Comparison of ENCODE assay signal across 22 mouse cellular contexts in genomic region chr12:69214393-69214792, GRCm38 (mm10). TPM values are rescaled to one million over a fixed set of nuclear protein-coding genes. Genes with fewer than 3 reads are reported as not detected.
DNase-seq lines count a peak whose midpoint lies in the region; ATAC-seq and TF ChIP-seq lines count a peak whose summit lies in the region.
"Had no signal": no experiment of that assay in that cellular context is flagged by ENCODE, and none has a peak within 500 bp of the region (broad histone marks: within the 10 kb centered on the region; RNA-seq: fewer than 3 reads in every experiment).

No protein-coding gene starts in this region.

- no peak overlapping the region for H3K4me3 ChIP-seq in heart, embryonic 10.5 days
- no peak overlapping the region for H3K4me3 ChIP-seq in bone marrow macrophage, adult 2 months (ENCODE audit: insufficient read depth, low read length)
- no peak overlapping the region for H3K4me3 ChIP-seq in stomach, postnatal 0 days (ENCODE audit: low read depth, low read length)
- H3K4me3 ChIP-seq: embryonic facial prominence, embryonic 10.5 days; embryonic facial prominence, embryonic 13.5 days; erythroblast, embryonic 14.5 days; forebrain, embryonic 12.5 days; forebrain, embryonic 15.5 days; hindbrain, embryonic 12.5 days; hindbrain, embryonic 15.5 days had no signal

- H3K27ac ChIP-seq in heart, embryonic 10.5 days = no peak overlapping the region
- H3K27ac ChIP-seq in bone marrow macrophage, adult 2 months (ENCODE audit: insufficient read depth, low read depth, low read length) = peak overlapping the region; percentile 7
- H3K27ac ChIP-seq in stomach, postnatal 0 days (replicated peaks) = 0 out of 2 replicates have a peak overlapping the region, but pooled peaks have one; percentile 35
- H3K27ac ChIP-seq: embryonic facial prominence, embryonic 10.5 days; embryonic facial prominence, embryonic 13.5 days; forebrain, embryonic 12.5 days; hindbrain, embryonic 12.5 days; hindbrain, embryonic 15.5 days had no signal

- no peak overlapping the region for H3K9ac ChIP-seq in stomach, postnatal 0 days (ENCODE audit: low read length)
- H3K9ac ChIP-seq: embryonic facial prominence, embryonic 13.5 days; forebrain, embryonic 12.5 days; forebrain, embryonic 15.5 days; hindbrain, embryonic 12.5 days; hindbrain, embryonic 15.5 days had no signal

- TF ChIP-seq CTCF in bone marrow macrophage, adult 2 months (IDR thresholded peaks at IDR 0.05; ENCODE audit: low read depth, low read length) = no peak
- TF ChIP-seq CTCF in stomach, postnatal 0 days (IDR thresholded peaks at IDR 0.05; ENCODE audit: low read depth) = no peak

- H3K4me1 ChIP-seq in heart, embryonic 10.5 days = no peaks in the 10 kb centered on the region
- H3K4me1 ChIP-seq in bone marrow macrophage, adult 2 months (ENCODE audit: control insufficient read depth, insufficient read depth, low read length) = peaks cover 25% of the 10 kb centered on the region
- H3K4me1 ChIP-seq in stomach, postnatal 0 days (replicated peaks; ENCODE audit: control insufficient read depth, insufficient read depth) = no peaks in the 10 kb centered on the region
- H3K4me1 ChIP-seq: embryonic facial prominence, embryonic 10.5 days; embryonic facial prominence, embryonic 13.5 days; forebrain, embryonic 12.5 days; hindbrain, embryonic 12.5 days; hindbrain, embryonic 15.5 days had no signal

- H3K9me3 ChIP-seq in heart, embryonic 10.5 days = no peaks in the 10 kb centered on the region
- no peaks in the 10 kb centered on the region for H3K9me3 ChIP-seq in stomach, postnatal 0 days (ENCODE audit: control insufficient read depth, low read length)
- H3K9me3 ChIP-seq: embryonic facial prominence, embryonic 10.5 days; embryonic facial prominence, embryonic 13.5 days; forebrain, embryonic 12.5 days; forebrain, embryonic 15.5 days; hindbrain, embryonic 12.5 days; hindbrain, embryonic 15.5 days had no signal

- peaks cover 89% of the 10 kb centered on the region for H3K36me3 ChIP-seq in heart, embryonic 10.5 days
- H3K36me3 ChIP-seq in stomach, postnatal 0 days (ENCODE audit: control insufficient read depth, insufficient read depth, low read length) = 0 out of 2 replicates have a peak, but pooled peaks cover 2% of the 10 kb centered on the region
- H3K36me3 ChIP-seq: forebrain, embryonic 15.5 days; hindbrain, embryonic 15.5 days had no signal

- TF ChIP-seq EP300 in stomach, postnatal 0 days (optimal IDR thresholded peaks at IDR 0.05) = no peak

- no peak for TF ChIP-seq POLR2A in bone marrow macrophage, adult 2 months (IDR thresholded peaks at IDR 0.05; ENCODE audit: borderline replicate concordance, low read depth, low read length)

- peak; percentile 43 for DNase-seq in heart, embryonic 10.5 days (ENCODE audit: low spot score)
- no peak for DNase-seq in heart, adult 9 months (ENCODE audit: low spot score in 2 of 2)
- no peak for DNase-seq in stomach, postnatal 0 days (ENCODE audit: low spot score)
- DNase-seq in kidney, adult 11 months = no peak
- DNase-seq in layer of hippocampus, postnatal 36 days = no peak
- DNase-seq: cerebellum, adult 2 months; cerebellum, adult 9-11 months; cerebellum, postnatal 25 days; embryo, embryonic 11 days; kidney, adult 18-20 months had no signal

- no peaks in the 10 kb centered on the region for H3K27me3 ChIP-seq in heart, embryonic 10.5 days (ENCODE audit: insufficient read depth, poor library complexity, severe bottlenecking)
- H3K27me3 ChIP-seq in stomach, postnatal 0 days (ENCODE audit: control insufficient read depth, insufficient read depth, low read length) = no peaks in the 10 kb centered on the region
- H3K27me3 ChIP-seq: embryonic facial prominence, embryonic 13.5 days; forebrain, embryonic 12.5 days; forebrain, embryonic 15.5 days; hindbrain, embryonic 12.5 days; hindbrain, embryonic 15.5 days had no signal

- peak; percentile 88 for ATAC-seq in granulocyte monocyte progenitor cell, adult 5-6 weeks (replicated peaks; ENCODE audit: poor library complexity, severe bottlenecking)
- no peak for ATAC-seq in stomach, postnatal 0 days (ENCODE audit: low FRiP score, low TSS enrichment)
- ATAC-seq: activated CD4-positive, CD25-positive, alpha-beta regulatory T cell, adult 4 months; CD4-positive, CD25-positive, alpha-beta regulatory T cell, adult 4 months had no signal

- no peak overlapping the region for H3K4me2 ChIP-seq in stomach, postnatal 0 days (replicated peaks; ENCODE audit: low read depth)
- H3K4me2 ChIP-seq: embryonic facial prominence, embryonic 13.5 days; forebrain, embryonic 12.5 days; forebrain, embryonic 15.5 days; hindbrain, embryonic 12.5 days; hindbrain, embryonic 15.5 days had no signal

- 93% methylated on average over 7 of the region's 7 CpGs for WGBS in heart, embryonic 10.5 days
- 90% methylated on average over 7 of the region's 7 CpGs for WGBS in stomach, postnatal 0 days

RNA-seq across cellular contexts. Expression of gene Gm49384, which starts 10.3 kb away (rescaled TPM):
- 24.3 and 29.5 TPM in 2 replicates for polyA plus RNA-seq in heart, embryonic 10.5 days (2016; fragmentation: Nextera tagmentation; extraction: Ambion mirVana)
- 10.5 and 10.6 TPM in 2 replicates for polyA plus RNA-seq in bone marrow macrophage, adult 2 months (2012; ENCODE audit: insufficient read depth, insufficient read length, missing spikeins)
- total RNA-seq in granulocyte monocyte progenitor cell, adult 5-6 weeks (2014; fragmentation: Nextera tagmentation) = 7.2 and 16.0 TPM in 2 replicates
- total RNA-seq in granulocyte monocyte progenitor cell, adult 5-6 weeks (2017) = 13.7 and 38.3 TPM in 2 replicates
- 8.2 and 8.7 TPM in 2 replicates for polyA plus RNA-seq in stomach, postnatal 0 days (2015; fragmentation: Nextera tagmentation; extraction: Ambion mirVana)
- total RNA-seq in layer of hippocampus, postnatal 36 days (2021) = 1 to 10 TPM; 2.3 to 2.9 TPM
- polyA plus RNA-seq: erythroblast, embryonic 14.5 days; gonadal fat pad, adult 2 months had no signal

RNA-seq across cellular contexts. Expression of gene Pole2, which starts 13.6 kb away (rescaled TPM):
- polyA plus RNA-seq in heart, embryonic 10.5 days (2016; fragmentation: Nextera tagmentation; extraction: Ambion mirVana) = 20.9 and 28.7 TPM in 2 replicates
- polyA plus RNA-seq in bone marrow macrophage, adult 2 months (2012; ENCODE audit: insufficient read depth, insufficient read length, missing spikeins) = 9.3 and 10.2 TPM in 2 replicates
- 51.2 and 56.8 TPM in 2 replicates for total RNA-seq in granulocyte monocyte progenitor cell, adult 5-6 weeks (2014; fragmentation: Nextera tagmentation)
- 46.4 and 58.8 TPM in 2 replicates for total RNA-seq in granulocyte monocyte progenitor cell, adult 5-6 weeks (2017)
- polyA plus RNA-seq in stomach, postnatal 0 days (2015; fragmentation: Nextera tagmentation; extraction: Ambion mirVana) = 8.0 and 9.0 TPM in 2 replicates
- total RNA-seq in layer of hippocampus, postnatal 36 days (2021) = under 1 TPM; 0.75 to 0.99 TPM

RNA-seq across cellular contexts. Expression of gene Dnaaf2, which starts 16.2 kb away (rescaled TPM):
- 9.3 and 13.0 TPM in 2 replicates for polyA plus RNA-seq in heart, embryonic 10.5 days (2016; fragmentation: Nextera tagmentation; extraction: Ambion mirVana)
- polyA plus RNA-seq in bone marrow macrophage, adult 2 months (2012; ENCODE audit: insufficient read depth, insufficient read length, missing spikeins) = 1.6 and 2.1 TPM in 2 replicates
- 4.1 and 10.9 TPM in 2 replicates for total RNA-seq in granulocyte monocyte progenitor cell, adult 5-6 weeks (2014; fragmentation: Nextera tagmentation)
- 2.2 and 8.1 TPM in 2 replicates for total RNA-seq in granulocyte monocyte progenitor cell, adult 5-6 weeks (2017)
- polyA plus RNA-seq in stomach, postnatal 0 days (2015; fragmentation: Nextera tagmentation; extraction: Ambion mirVana) = 4.0 and 5.2 TPM in 2 replicates
- total RNA-seq in layer of hippocampus, postnatal 36 days (2021) = 1 to 10 TPM; 1.4 to 2.0 TPM

RNA-seq across cellular contexts. Expression of gene Gm49383, which starts 17.5 kb away (rescaled TPM):
- 27.3 and 35.2 TPM in 2 replicates for polyA plus RNA-seq in heart, embryonic 10.5 days (2016; fragmentation: Nextera tagmentation; extraction: Ambion mirVana)
- polyA plus RNA-seq in bone marrow macrophage, adult 2 months (2012; ENCODE audit: insufficient read depth, insufficient read length, missing spikeins) = 3.6 and 4.5 TPM in 2 replicates
- 4.1 and 5.3 TPM in 2 replicates for total RNA-seq in granulocyte monocyte progenitor cell, adult 5-6 weeks (2014; fragmentation: Nextera tagmentation)
- 27.0 and 31.0 TPM in 2 replicates for total RNA-seq in granulocyte monocyte progenitor cell, adult 5-6 weeks (2017)
- polyA plus RNA-seq in stomach, postnatal 0 days (2015; fragmentation: Nextera tagmentation; extraction: Ambion mirVana) = 6.9 and 10.3 TPM in 2 replicates
- total RNA-seq in layer of hippocampus, postnatal 36 days (2021) = 1 to 10 TPM; 5.7 to 5.9 TPM
- polyA plus RNA-seq: erythroblast, embryonic 14.5 days had no signal

RNA-seq across cellular contexts. Expression of gene Klhdc1, which starts 26.6 kb away (rescaled TPM):
- 3.5 and 7.3 TPM in 2 replicates for polyA plus RNA-seq in heart, embryonic 10.5 days (2016; fragmentation: Nextera tagmentation; extraction: Ambion mirVana)
- polyA plus RNA-seq in bone marrow macrophage, adult 2 months (2012; ENCODE audit: insufficient read depth, insufficient read length, missing spikeins) = 5.1 and 6.1 TPM in 2 replicates
- 2.5 and 2.9 TPM in 2 replicates for total RNA-seq in granulocyte monocyte progenitor cell, adult 5-6 weeks (2014; fragmentation: Nextera tagmentation)
- 3.5 and 3.8 TPM in 2 replicates for total RNA-seq in granulocyte monocyte progenitor cell, adult 5-6 weeks (2017)
- 20.2 and 20.4 TPM in 2 replicates for polyA plus RNA-seq in stomach, postnatal 0 days (2015; fragmentation: Nextera tagmentation; extraction: Ambion mirVana)
- 10 to 100 TPM; 16.0 to 17.9 TPM for total RNA-seq in layer of hippocampus, postnatal 36 days (2021)
- polyA plus RNA-seq: erythroblast, embryonic 14.5 days had no signal
